Mouse (Mus musculus) urinary bladder, adult 18-20 months (tissue): ENCODE results near the gene Kalrn.

Source experiments
- DNase-seq, 2 experiments: peaks; one replicate each; pipeline ENCODE4 v3.0.0; 2022; ENCODE audit warnings: low spot score in 2 of 2, mixed read lengths in 2 of 2

The Kalrn gene

DNA sequence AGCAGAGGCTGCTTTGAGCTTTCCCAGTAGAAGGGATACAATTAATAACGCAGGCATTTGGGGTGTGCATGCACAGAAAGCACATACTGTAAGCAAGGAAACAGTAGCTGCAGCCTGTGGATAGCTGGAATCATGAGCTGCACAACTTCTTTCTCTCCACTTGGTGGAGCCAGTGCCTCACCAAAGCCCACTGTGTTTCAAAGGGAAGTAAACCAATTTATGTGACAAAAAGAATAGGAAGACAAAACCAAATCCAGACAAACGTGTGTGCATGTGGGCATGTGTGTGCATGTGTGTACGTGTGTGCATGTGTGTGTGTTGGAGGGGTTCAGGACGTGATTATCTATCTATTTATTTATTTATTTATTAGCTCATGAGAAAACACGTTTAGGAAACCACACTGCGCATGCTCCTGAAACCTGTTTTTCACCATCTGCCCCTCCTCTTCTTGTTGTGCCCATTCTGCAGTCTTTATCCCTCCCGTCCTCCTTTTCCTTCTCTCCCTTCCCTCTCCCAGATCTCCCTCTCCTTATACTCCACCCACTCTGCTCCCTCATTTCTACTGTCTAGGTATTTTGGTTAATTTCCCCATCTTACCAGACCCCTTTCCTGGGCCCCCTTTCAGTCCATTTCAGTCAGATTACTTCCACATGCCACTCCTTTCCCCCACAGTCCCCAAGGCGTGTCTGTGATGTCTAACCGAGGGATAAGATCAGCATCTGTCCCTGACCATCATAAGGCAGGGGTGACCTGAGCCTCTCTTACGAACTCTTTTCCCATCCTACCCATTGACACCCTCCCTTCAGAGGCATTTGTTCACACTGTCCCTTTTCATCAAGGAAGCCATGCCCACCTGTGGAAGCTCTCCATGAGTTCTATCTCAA is 380.1 kb downstream of the Kalrn start:
- peak; percentile 12 to 19 for DNase-seq

- DNase-seq: no peak
These were observed 388.6 kb downstream of the Kalrn start for GRCm38 (mm10) chr16:34184721-34185120.

GRCm38 (mm10) chr16:34183186-34183585 is 390.1 kb downstream of the Kalrn start:
- no peak for DNase-seq

- DNase-seq: no peak
These were observed 397.7 kb downstream of the Kalrn start for GRCm38 (mm10) chr16:34175625-34176024.

DNA sequence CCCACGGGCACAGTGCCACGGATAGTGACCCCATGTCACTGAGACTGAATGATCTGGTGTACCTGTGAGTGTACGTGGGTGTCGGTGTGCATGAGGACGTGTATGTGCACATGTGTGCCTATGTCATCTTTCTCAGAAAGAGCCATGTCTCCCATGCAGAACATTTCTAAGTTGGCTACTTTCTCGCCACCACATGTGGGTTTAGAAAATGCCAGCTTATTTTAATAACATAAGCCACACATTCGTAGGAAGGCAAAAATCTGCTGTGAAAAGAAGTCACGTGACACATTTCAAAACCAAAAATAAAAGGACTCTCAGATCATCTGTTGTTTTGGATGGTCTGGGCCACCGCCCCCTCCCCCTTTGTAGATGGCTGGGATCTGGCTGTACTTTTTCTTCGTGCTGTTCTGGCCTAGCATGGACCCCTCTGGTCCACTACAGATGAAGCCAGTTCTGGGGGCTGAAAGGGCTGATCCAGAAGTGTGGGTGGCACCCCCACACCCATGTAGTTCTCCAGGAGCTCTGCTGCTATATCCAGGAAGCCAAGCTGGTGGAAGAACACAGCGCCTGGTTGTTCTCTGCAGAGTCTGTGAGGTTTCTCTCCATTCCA is 400.7 kb downstream of the Kalrn start:
- DNase-seq: no peak

GRCm38 (mm10) chr16:34167042-34167441 is 406.3 kb downstream of the Kalrn start:
- DNase-seq: no peak

- DNase-seq: no peak
These were observed 410.2 kb downstream of the Kalrn start for GRCm38 (mm10) chr16:34163086-34163485.

DNA sequence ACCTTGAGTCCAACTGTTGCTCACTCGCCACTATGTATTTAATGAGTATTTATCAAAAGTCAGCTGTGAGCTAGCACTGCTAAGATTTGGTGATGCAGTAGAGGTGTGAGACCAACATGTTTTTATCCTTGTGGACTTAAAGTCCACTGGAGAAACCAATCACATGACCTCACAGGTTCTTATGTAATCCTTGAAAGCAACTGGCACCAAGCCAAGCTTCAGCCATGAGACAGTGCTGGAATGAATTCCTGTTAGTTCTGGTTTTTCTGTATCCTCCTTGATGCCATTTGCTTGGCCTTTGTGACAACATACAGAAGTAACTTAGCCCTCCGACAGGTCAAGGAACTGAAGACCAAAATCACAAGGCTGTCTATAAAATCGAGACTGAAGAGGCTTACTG is 413.8 kb downstream of the Kalrn start:
- DNase-seq: no peak

- no peak for DNase-seq
These were observed 415.8 kb downstream of the Kalrn start for GRCm38 (mm10) chr16:34157386-34158135.

- DNase-seq: no peak
These were observed 417.6 kb downstream of the Kalrn start for GRCm38 (mm10) chr16:34155696-34156095.

DNA sequence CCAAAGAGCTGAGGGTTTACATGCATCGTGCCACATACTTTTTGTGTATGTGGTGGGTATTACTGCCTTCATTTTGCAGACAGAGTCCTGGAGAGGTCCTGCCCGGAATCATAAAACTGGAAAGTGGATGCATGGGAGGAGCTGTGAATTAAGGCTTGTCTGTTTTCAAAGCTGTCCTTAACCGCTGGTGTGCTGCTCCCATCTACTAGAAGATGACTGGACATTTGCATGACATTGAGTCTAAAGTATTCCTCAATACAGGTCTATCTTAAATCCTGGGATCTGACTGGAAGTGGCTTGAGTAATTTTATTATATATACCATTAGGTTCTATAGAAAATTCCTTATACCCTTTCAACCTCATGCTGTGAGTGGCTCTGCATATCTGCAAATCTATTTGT is 418.4 kb downstream of the Kalrn start:
- no peak for DNase-seq

- DNase-seq: no peak
These were observed 421.7 kb downstream of the Kalrn start for GRCm38 (mm10) chr16:34151528-34152071.

GRCm38 (mm10) chr16:34141670-34142069 is 431.7 kb downstream of the Kalrn start:
- DNase-seq: no peak

GRCm38 (mm10) chr16:34135074-34135473 is 438.3 kb downstream of the Kalrn start:
- no peak for DNase-seq

- no peak for DNase-seq
These were observed 438.7 kb downstream of the Kalrn start for GRCm38 (mm10) chr16:34134628-34135027.

- DNase-seq: peak; percentile 19 to 35
These were observed 447.7 kb downstream of the Kalrn start for GRCm38 (mm10) chr16:34125595-34125994.

- DNase-seq: no peak
These were observed 450.8 kb downstream of the Kalrn start for GRCm38 (mm10) chr16:34122486-34122885.

- no peak for DNase-seq
These were observed 452.0 kb downstream of the Kalrn start for GRCm38 (mm10) chr16:34121288-34121687.

GRCm38 (mm10) chr16:34120801-34121201 is 452.5 kb downstream of the Kalrn start:
- DNase-seq: no peak

DNA sequence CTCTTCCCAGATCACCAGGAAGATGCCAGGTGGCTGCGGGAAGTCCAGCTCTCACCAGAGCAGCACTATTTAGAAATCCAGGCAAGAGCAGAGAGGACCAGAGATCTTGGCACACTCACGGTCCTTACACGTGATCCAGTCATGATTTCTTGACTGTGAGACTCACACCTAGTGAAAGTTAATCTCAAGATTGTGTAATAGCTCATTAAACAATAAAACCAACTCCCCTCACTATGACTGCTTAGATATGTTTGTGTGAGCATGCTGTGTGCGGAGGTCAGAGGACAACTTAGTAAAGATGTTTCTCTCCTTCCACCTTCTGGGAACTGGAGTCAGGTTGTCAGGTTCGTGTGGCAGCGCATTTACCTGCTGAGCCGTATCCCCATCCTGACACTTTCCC is 453.5 kb downstream of the Kalrn start:
- DNase-seq: no peak

DNA sequence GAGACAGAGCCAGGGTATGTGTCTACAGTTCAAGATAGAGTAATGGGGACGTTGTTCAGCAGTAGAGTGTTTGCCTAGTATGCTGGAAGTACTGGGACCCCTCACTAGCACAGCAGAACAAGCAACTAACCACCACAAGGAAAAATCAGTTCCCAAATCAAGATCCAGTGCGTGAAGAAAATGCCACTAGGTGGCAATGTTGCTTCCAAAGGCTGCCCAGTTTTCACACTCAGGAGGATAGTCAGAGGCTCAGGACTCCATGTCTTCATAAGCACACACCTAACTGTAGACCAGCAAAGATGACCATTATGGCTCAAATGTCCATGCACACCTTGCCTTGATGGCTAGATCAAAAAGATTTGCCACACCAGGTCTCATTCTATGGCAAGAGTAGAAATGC is 454.0 kb downstream of the Kalrn start:
- no peak for DNase-seq

DNA sequence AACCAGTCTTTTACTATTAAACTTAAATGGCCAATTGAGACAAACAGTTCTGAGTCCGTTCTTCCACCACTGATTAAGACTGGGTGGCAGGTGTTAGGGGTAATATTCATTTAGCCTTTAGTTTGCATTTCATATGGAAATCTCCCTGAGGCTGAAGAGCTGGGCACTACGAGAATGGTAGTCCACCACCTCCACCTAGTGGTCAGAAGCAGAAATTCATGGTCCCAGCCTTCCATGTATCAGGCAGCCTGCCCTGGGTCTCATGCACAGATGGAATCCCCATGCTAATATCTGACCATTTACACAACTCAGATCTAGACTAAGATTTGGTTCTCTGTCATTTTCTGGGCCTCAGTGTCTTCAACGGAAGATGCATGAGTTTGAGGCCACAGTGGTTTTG is 458.7 kb downstream of the Kalrn start:
- peak; percentile 24 to 30 for DNase-seq
